In the genomic region with DNA sequence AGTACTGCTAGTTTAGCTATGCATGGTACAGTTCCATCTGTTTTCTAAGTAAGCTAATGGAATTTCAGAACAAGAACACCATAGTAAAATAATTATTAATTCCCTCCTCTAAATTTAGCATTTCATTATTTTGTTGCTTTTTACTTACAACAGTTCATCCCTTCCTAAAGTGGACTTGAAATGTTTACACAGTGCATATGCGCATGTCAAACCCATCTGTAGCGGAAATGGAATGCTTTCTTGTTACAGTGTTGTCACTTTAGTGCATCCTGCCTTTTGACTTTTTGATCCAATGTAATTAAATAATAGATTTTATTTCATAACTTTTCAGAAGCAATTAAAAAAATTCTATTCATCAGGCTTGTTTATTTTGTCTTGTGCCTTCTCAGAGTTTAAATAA, we compare ENCODE assay signal across 34 mouse cellular contexts.
"Had no signal": no experiment of that assay in that cellular context is flagged by ENCODE, and none has a peak within 500 bp of the region (broad histone marks: within the 10 kb centered on the region; RNA-seq: fewer than 3 reads in every experiment).

No protein-coding gene starts in this region.

- H3K36me3 ChIP-seq: heart, embryonic 10.5 days; heart, embryonic 12.5 days; heart, embryonic 13.5 days; heart, embryonic 15.5 days; hindbrain, embryonic 10.5 days; hindbrain, embryonic 12.5 days; hindbrain, embryonic 13.5 days; hindbrain, embryonic 15.5 days; intestine, embryonic 15.5 days; kidney, embryonic 15.5 days had no signal

- H3K4me3 ChIP-seq: heart, adult 2 months; heart, embryonic 10.5 days; heart, embryonic 12.5 days; heart, embryonic 13.5 days; heart, embryonic 15.5 days; hindbrain, embryonic 10.5 days; hindbrain, embryonic 12.5 days; hindbrain, embryonic 13.5 days; hindbrain, embryonic 15.5 days; intestine, embryonic 15.5 days; kidney, embryonic 15.5 days; layer of hippocampus, adult 2 months had no signal

- DNase-seq: heart, adult 2 months; heart, postnatal 10 days; heart, postnatal 14 days; heart, postnatal 36 days; heart, postnatal 4 days; kidney, adult 11 months; kidney, adult 18-20 months; kidney, adult 2 months; kidney, adult 8-10 months; kidney, postnatal 10 days; kidney, postnatal 14 days; kidney, postnatal 25 days; kidney, postnatal 36 days; kidney, postnatal 4 days; layer of hippocampus, adult 9-11 months; layer of hippocampus, postnatal 36 days had no signal

- H3K27ac ChIP-seq: heart, adult 2 months; heart, embryonic 10.5 days; heart, embryonic 13.5 days; heart, embryonic 15.5 days; hindbrain, embryonic 10.5 days; hindbrain, embryonic 12.5 days; hindbrain, embryonic 13.5 days; hindbrain, embryonic 14.5 days; hindbrain, embryonic 15.5 days; hindbrain, postnatal 0 days; intestine, embryonic 15.5 days; kidney, embryonic 15.5 days; layer of hippocampus, adult 2 months had no signal

- H3K4me1 ChIP-seq: hindbrain, embryonic 13.5 days; hindbrain, embryonic 15.5 days had no signal

- H3K9ac ChIP-seq: heart, embryonic 12.5 days; heart, embryonic 13.5 days; heart, embryonic 15.5 days; hindbrain, embryonic 12.5 days; hindbrain, embryonic 13.5 days; hindbrain, embryonic 14.5 days; hindbrain, embryonic 15.5 days; intestine, embryonic 15.5 days; kidney, embryonic 15.5 days had no signal

- H3K9me3 ChIP-seq: heart, embryonic 10.5 days; heart, embryonic 12.5 days; heart, embryonic 13.5 days; heart, embryonic 15.5 days; hindbrain, embryonic 10.5 days; hindbrain, embryonic 12.5 days; hindbrain, embryonic 13.5 days; hindbrain, embryonic 15.5 days; intestine, embryonic 15.5 days; kidney, embryonic 15.5 days had no signal

- H3K27me3 ChIP-seq: heart, embryonic 12.5 days; heart, embryonic 13.5 days; heart, embryonic 15.5 days; hindbrain, embryonic 12.5 days; hindbrain, embryonic 13.5 days; hindbrain, embryonic 15.5 days; intestine, embryonic 15.5 days; kidney, embryonic 15.5 days had no signal

- H3K4me2 ChIP-seq: heart, embryonic 11.5 days; heart, embryonic 12.5 days; heart, embryonic 13.5 days; heart, embryonic 15.5 days; hindbrain, embryonic 12.5 days; hindbrain, embryonic 13.5 days; hindbrain, embryonic 14.5 days; hindbrain, embryonic 15.5 days; intestine, embryonic 15.5 days; kidney, embryonic 15.5 days had no signal

- ATAC-seq: hindbrain, embryonic 16.5 days; hindbrain, postnatal 0 days; inflammation-experienced regulatory T-cells, adult 6 months; intestine, embryonic 15.5 days; intestine, embryonic 16.5 days; intestine, postnatal 0 days had no signal
